Mouse (Mus musculus) left cerebral cortex, postnatal 4 days (tissue): ENCODE results near the gene Asb4. TPM values are rescaled to one million over a fixed set of nuclear protein-coding genes. Genes with fewer than 3 reads are reported as not detected.

Source experiments
- DNase-seq: peaks from one replicate; pipeline ENCODE4 v3.0.0-alpha.2; 2022
- intact Hi-C: fragments of 180-260 bp; cut with DNase I; formaldehyde crosslinking; loops from one replicate; pipeline ENCODE4 v1.15.1; 2025
- total RNA-seq, 2 experiments: library from RNA; stranded (reverse); gene quantifications; 2 replicates each; pipeline ENCODE4 v1.2.3; 2021

Asb4 gene
- total RNA-seq, 2 experiments from 2014 or later, result 1.9 to 2.6 TPM

DNA sequence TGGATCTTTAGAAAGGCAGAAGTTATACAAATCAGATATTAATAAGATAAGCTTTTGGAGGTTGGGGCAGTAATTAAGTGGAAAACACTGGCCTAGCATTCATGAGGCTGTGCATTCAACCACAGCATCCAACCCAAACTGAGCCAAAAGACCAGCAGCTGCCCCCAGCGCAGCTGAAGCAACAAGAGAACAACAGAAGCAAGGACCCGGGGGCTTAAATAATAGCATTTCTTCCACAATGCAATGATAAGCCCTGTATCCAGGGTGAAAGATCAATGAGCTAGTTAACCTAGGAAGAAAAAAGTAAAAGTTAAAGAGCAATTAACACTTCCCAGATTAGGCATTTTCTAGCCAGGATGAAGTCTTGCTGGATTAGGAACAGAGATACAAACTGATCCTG, 4.2 kb downstream of the Asb4 start:
- intact Hi-C loops, result loop anchor here (10.0 kb wide), 3 partner anchors 273 to 833 kb away; partner anchors contain the start of gene Ppp1r9a
- no peak for DNase-seq

- intact Hi-C loops, result no loop called here
- no peak for DNase-seq
Observed at GRCm38 (mm10) chr6:5390298-5390697, 7.1 kb downstream of the Asb4 start.

- DNase-seq, result no peak
- intact Hi-C loops, result no loop called here
Observed at GRCm38 (mm10) chr6:5390952-5391351, 7.8 kb downstream of the Asb4 start.

DNA sequence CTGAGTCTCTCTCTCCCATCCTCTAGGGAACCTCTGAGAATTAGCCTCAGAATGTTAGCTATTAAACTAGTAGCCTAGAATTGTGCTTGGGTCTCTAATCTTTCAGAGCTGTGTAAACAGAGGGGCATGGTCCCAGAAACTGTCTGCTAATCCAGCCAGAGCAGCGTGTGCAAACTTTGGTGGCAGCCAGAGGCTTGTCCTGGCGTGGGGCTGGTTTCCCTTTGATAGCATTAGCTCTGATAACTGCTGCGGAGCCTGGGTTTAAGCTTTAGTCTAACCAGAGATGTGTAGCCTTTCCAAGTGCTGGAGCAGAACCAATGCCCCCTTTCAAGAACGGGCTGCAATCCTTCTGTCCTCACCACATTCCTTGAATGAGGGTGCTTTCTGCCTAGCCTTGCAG, 11.8 kb downstream of the Asb4 start:
- intact Hi-C loops, result no loop called here
- DNase-seq, result no peak

- intact Hi-C loops, result no loop called here
- DNase-seq, result no peak
Observed at GRCm38 (mm10) chr6:5396797-5397196, 13.6 kb downstream of the Asb4 start.

DNA sequence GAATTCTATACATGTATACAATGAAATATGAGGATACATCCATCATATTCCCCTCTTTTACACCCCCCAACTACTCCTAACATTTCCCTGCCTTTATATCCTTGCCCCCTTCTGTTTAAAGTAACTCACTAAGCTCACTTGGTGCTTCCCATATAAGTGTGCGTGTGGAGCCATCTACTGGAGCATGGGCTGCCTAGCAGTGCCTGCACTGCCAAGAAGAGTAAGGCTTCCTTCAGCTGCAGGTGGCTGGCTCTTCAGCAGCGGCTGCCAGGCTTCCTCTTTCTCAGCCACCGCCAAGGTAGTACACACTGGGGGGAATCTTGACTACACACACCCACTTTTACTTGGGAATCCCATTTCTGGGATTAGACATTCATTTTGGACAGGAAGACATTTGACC, 18.2 kb downstream of the Asb4 start:
- intact Hi-C loops, result no loop called here
- peak; percentile 63 for DNase-seq

- peak; percentile 42 for DNase-seq
- intact Hi-C loops, result no loop called here
Observed at GRCm38 (mm10) chr6:5403095-5403815, 20.1 kb downstream of the Asb4 start.

DNA sequence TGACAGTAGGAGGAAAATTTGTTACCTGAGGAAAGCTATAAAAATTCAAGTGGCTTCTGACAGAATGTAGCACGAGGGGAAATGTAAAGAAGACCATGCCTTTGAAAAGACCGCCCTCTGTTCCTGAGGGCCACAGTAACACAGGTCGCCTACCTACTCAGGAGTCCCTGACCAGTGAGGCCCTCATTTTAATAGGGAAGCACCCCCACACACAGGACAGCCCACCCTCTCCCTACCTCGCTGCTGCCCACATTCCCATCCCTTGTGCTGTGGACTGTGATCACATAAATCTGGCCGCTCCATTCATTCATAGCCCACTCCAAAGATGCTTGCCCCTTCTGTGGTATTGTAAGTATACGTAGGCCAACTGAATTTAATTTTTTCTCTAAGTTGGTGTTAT, 20.8 kb downstream of the Asb4 start:
- no peak for DNase-seq
- intact Hi-C loops, result no loop called here

GRCm38 (mm10) chr6:5408451-5409177, 25.4 kb downstream of the Asb4 start:
- intact Hi-C loops, result no loop called here
- DNase-seq, result peak; percentile 14

DNA sequence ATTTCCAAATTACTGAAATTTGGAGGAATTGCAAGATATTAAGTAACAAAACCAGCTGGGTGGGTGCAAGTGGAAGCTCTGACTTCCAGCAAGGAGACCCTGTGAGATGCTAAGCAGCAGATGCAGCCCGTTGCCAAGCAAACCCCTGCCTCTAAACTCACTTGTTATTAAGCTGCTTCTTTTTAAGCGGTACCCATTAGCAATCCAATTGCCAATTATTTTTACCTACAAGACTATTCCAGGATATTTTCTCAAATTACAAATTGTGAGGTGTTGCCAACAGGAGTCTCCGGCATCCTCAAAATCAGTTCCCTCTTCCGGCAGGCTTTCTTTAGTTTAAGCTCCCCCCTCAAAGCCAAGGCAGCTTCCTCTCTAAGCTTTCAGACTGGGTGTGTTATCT, 26.5 kb downstream of the Asb4 start:
- intact Hi-C loops, result loop anchor here (2.0 kb wide), 1 partner anchor 179 kb away; no protein-coding TSS in a partner anchor
- no peak for DNase-seq

- peak; percentile 73 for DNase-seq
Observed at GRCm38 (mm10) chr6:5410697-5411391, 27.7 kb downstream of the Asb4 start.

DNA sequence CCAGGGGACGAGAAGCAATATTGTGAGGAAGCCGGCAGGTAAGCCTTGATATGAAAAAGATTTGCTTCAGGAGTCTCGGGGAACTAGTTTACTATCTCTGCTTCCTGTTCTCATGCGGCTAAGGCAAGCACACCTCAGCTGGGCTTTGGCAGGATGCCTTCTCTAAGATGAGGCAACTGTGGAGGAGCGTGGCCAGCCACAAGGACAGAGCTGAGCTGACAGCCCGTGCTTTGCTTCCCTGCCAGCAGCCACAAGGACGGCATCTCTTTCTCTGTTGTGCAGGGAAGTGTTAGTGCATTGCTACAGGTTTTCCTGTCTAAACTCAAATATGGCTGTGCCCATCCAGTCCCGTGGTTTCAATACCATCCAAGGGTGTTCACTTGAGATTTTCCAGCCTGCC, 30.1 kb downstream of the Asb4 start:
- DNase-seq, result peak; percentile 53
- intact Hi-C loops, result no loop called here

More at GRCm38 (mm10) chr6:5410697-5411391, 27.7 kb downstream of the Asb4 start:
- intact Hi-C loops, result loop anchor here (2.0 kb wide), 1 partner anchor 178 kb away; no protein-coding TSS in a partner anchor

GRCm38 (mm10) chr6:5421442-5421841, 38.3 kb downstream of the Asb4 start:
- intact Hi-C loops, result no loop called here
- DNase-seq, result no peak

DNA sequence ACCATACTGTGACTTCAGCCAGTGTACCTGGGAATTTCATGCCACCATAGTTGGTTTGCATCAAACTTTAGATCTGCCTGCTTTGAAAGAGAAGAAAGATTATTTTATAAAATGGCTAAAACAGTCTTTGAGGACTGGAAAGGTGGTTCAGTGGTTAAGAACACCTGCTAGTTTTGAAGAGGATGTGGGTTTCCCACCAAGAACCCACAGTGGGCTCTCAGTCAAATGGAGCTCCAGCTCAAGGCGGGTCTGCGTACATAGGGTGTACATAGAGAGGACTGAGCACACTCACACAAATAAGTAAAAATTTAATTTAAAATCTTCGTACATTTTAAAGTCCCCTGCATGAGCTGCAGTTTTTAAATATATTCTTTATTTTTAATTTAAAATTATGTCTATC, 39.2 kb downstream of the Asb4 start:
- DNase-seq, result no peak
- intact Hi-C loops, result no loop called here

GRCm38 (mm10) chr6:5423594-5423993, 40.4 kb downstream of the Asb4 start:
- no peak for DNase-seq
- intact Hi-C loops, result no loop called here

DNA sequence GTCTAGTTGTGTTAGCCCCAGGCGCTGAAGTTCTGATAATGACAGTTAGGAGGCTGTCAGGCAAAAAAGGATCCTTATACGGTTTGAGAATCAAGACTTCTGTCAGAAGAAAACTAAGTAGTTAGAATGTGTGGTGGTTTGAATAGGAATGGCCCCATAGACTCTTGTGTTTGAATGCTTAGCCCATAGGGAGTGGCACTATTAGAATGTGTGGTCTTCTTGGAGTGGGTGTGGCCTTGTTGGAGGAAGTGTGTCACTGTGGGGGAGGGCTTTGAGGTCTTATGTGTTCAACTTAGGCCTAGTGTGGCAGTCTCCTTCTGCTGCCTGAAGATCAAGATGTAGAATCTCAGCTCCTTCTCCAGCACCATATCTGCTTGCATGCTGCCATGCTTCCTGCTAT, 43.8 kb downstream of the Asb4 start:
- DNase-seq, result no peak
- intact Hi-C loops, result no loop called here

DNA sequence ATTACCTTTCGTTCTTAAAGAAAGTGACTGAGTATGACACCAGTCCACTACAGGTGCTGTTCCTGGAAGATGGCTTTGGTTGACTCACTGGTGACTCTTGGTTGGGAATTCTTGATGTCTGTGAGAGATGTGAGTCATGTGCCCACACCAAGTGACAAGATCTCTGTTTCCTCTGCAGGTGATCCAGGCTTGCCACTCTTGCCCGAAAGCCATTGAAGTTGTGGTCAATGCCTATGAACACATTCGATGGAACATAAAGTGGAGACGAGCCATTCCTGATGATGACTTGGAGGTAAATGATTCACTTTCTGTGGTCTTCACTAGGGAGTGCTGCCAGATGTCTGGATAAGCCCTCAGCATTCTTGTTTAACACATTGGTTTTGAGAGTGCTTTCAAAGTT, 46.4 kb downstream of the Asb4 start:
- no peak for DNase-seq
- intact Hi-C loops, result no loop called here

GRCm38 (mm10) chr6:5429982-5430550, 46.9 kb downstream of the Asb4 start:
- intact Hi-C loops, result no loop called here
- DNase-seq, result no peak

DNA sequence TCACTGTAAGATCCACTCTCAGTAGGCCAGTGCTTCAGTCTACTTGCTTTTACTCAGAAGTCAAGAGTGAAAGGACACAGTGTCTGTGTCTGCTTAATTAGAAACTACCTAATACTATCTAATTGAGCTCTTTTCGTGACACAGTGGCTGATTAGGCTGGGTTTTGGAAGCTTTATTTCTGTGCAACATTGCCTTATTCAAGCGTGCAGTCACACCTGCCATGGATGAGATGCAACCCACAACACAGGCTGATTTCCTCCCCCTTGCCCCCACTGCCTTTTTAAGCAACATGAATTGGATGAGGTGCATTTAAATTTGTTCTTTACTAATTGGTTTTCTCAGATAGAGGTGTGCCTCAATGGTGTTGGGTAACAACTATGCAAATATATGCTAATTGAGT, 50.7 kb downstream of the Asb4 start:
- intact Hi-C loops, result no loop called here
- DNase-seq, result no peak

- no peak for DNase-seq
- intact Hi-C loops, result no loop called here
Observed at GRCm38 (mm10) chr6:5437757-5438156, 54.6 kb downstream of the Asb4 start.

DNA sequence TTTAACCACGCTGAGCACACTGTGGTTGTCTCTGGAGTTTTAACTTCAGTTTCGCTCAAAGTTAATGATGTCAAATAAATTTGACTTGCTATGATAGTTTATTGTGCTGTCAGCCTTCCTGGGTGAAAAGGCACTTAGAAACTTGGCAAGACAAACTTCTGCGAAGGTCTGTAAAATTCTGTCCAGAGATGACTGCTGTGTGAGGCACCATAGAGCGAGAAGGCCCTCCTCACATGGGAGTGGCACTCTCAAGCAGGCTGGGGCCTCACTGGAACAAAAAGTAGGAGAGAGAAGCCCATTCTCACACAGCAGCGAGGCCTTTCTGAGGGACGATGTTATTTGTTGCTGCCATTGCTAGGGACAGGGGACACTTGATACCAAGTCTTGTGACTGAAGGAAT, 58.0 kb downstream of the Asb4 start:
- intact Hi-C loops, result no loop called here
- DNase-seq, result no peak
